Mouse (Mus musculus) hindbrain, embryonic 12.5 days (tissue): Measurements from ENCODE around the gene Smad1. TPM values are rescaled to one million over a fixed set of nuclear protein-coding genes. Genes with fewer than 3 reads are reported as not detected.

Source experiments
- ATAC-seq: fragments of 200-750 bp; cut with Nextera tagmentation; 2 replicates; pipeline ENCODE4 v1.8.0; 2017; ENCODE audit warnings: moderate TSS enrichment; ENCODE audit not compliant: low FRiP score
- H3K27ac ChIP-seq: fragments of 300-500 bp; sonication (generic); 2 replicates; pipeline ENCODE4 v1.5.1; 2016; ENCODE audit warnings: mild to moderate bottlenecking
- H3K27me3 ChIP-seq: fragments of 300-500 bp; sonication (generic); 2 replicates; pipeline ENCODE4 v1.6.1; 2016; ENCODE audit warnings: mild to moderate bottlenecking
- H3K36me3 ChIP-seq: fragments of 300-500 bp; sonication (generic); 2 replicates; pipeline ENCODE4 v1.6.1; 2016; ENCODE audit warnings: mild to moderate bottlenecking
- H3K4me1 ChIP-seq: fragments of 300-500 bp; sonication (generic); 2 replicates; pipeline ENCODE4 v1.6.1; 2016
- H3K4me2 ChIP-seq: fragments of 300-500 bp; sonication (generic); replicated peaks from 2 replicates; pipeline ENCODE4 v1.6.1; 2016; ENCODE audit warnings: mild to moderate bottlenecking
- H3K4me3 ChIP-seq: fragments of 300-500 bp; sonication (generic); 2 replicates; pipeline ENCODE4 v1.5.1; 2016; ENCODE audit warnings: mild to moderate bottlenecking
- H3K9ac ChIP-seq: fragments of 300-500 bp; sonication (generic); 2 replicates; pipeline ENCODE4 v1.6.1; 2016; ENCODE audit warnings: mild to moderate bottlenecking, moderate library complexity
- H3K9me3 ChIP-seq: fragments of 300-500 bp; sonication (generic); replicated peaks from 2 replicates; pipeline ENCODE4 v1.6.1; 2016; ENCODE audit warnings: mild to moderate bottlenecking
- WGBS: fragments of 180-500 bp; shearing (Covaris S2); methylation state at CpG from one replicate; pipeline ENCODE4 v1.1.7; 2016; 5-methylcytosine and 5-hydroxymethylcytosine counted together
- polyA plus RNA-seq: library from polyadenylated mRNA; unstranded; fragments of >200 nt; fragmentation: Nextera tagmentation; extraction: Ambion mirVana; gene quantifications from 2 replicates; pipeline ENCODE4 v1.2.1, GENCODE M21; 2016

The Smad1 gene
- polyA plus RNA-seq, 1 experiment from 2014 or later = 76.9 TPM

- Histone ChIP-seq H3K4me3 (peak overlapping the region; percentile 90), H3K9ac (peak overlapping the region; percentile 98), H3K9me3 (no peaks in the 10 kb centered on the region), H3K36me3 (no peaks in the 10 kb centered on the region), H3K4me1 (peaks cover 41% of the 10 kb centered on the region), H3K4me2 (peak overlapping the region; percentile 57), H3K27me3 (no peaks in the 10 kb centered on the region), H3K27ac (peak overlapping the region; percentile 64)
- no peak for ATAC-seq
- 41% methylated on average over 6 of the region's 6 CpGs for WGBS
Observed at GRCm38 (mm10) chr8:79396911-79397310, 2.4 kb downstream of the Smad1 start.

GRCm38 (mm10) chr8:79394009-79394408 lies 5.3 kb downstream of the Smad1 start:
- Histone ChIP-seq H3K4me2 (no peak overlapping the region), H3K4me1 (peaks cover 50% of the 10 kb centered on the region), H3K9me3 (0 out of 2 replicates have a peak, but pooled peaks cover 3% of the 10 kb centered on the region), H3K27ac (no peak overlapping the region), H3K27me3 (no peaks in the 10 kb centered on the region), H3K4me3 (no peak overlapping the region), H3K9ac (no peak overlapping the region), H3K36me3 (peaks cover 6% of the 10 kb centered on the region; the same call in 1 of the 2 replicates)
- ATAC-seq = no peak
- WGBS = 80% methylated on average over 9 of the region's 9 CpGs

- H3K4me1 ChIP-seq = peaks cover 56% of the 10 kb centered on the region
- 0 out of 2 replicates have a peak, but pooled peaks cover 3% of the 10 kb centered on the region for H3K9me3 ChIP-seq
- 90% methylated on average over 5 of the region's 5 CpGs for WGBS
- H3K4me2 ChIP-seq = no peak overlapping the region
- H3K9ac ChIP-seq = no peak overlapping the region
- no peak for ATAC-seq
- H3K36me3 ChIP-seq = peaks cover 7% of the 10 kb centered on the region; the same call in 1 of the 2 replicates
- H3K4me3 ChIP-seq = no peak overlapping the region
- H3K27ac ChIP-seq = no peak overlapping the region
- H3K27me3 ChIP-seq = no peaks in the 10 kb centered on the region
Observed at GRCm38 (mm10) chr8:79393215-79393614, 6.1 kb downstream of the Smad1 start.

- no peak overlapping the region for H3K4me3 ChIP-seq
- H3K27me3 ChIP-seq = no peaks in the 10 kb centered on the region
- WGBS = 44% methylated on average over 6 of the region's 6 CpGs
- no peak overlapping the region for H3K27ac ChIP-seq
- H3K36me3 ChIP-seq = peaks cover 7% of the 10 kb centered on the region; the same call in 1 of the 2 replicates
- H3K9ac ChIP-seq = no peak overlapping the region
- H3K9me3 ChIP-seq = 0 out of 2 replicates have a peak, but pooled peaks cover 3% of the 10 kb centered on the region
- H3K4me1 ChIP-seq = peaks cover 58% of the 10 kb centered on the region
- H3K4me2 ChIP-seq = no peak overlapping the region
- ATAC-seq = no peak
Observed at GRCm38 (mm10) chr8:79392649-79393048, 6.7 kb downstream of the Smad1 start.

DNA sequence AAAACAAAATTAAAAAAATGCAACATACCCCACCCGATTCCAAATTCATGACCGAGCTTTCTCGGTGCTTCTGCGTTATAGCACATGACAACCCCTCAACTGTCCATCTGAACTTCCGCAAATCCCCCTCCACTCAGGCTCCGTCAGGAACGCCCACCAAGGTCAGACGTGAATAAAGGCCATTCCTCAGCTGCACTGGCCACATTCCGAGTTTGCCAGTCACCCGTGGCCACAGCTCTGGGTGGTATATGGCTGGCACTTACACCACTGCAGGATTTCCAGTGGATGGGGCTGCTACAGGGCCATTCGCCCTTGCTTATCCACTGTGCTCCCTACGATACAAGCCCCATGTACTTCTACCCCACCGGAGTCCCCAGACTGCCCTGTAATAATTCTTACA lies 7.9 kb downstream of the Smad1 start:
- H3K4me3 ChIP-seq = no peak overlapping the region
- peaks cover 7% of the 10 kb centered on the region; the same call in 1 of the 2 replicates for H3K36me3 ChIP-seq
- H3K4me2 ChIP-seq = no peak overlapping the region
- peaks cover 47% of the 10 kb centered on the region for H3K4me1 ChIP-seq
- H3K9me3 ChIP-seq = 0 out of 2 replicates have a peak, but pooled peaks cover 5% of the 10 kb centered on the region
- no peaks in the 10 kb centered on the region for H3K27me3 ChIP-seq
- WGBS = 73% methylated on average over 13 of the region's 13 CpGs
- no peak overlapping the region for H3K27ac ChIP-seq
- no peak for ATAC-seq
- H3K9ac ChIP-seq = no peak overlapping the region

- H3K4me2 ChIP-seq = no peak overlapping the region
- H3K9me3 ChIP-seq = 0 out of 2 replicates have a peak, but pooled peaks cover 7% of the 10 kb centered on the region
- H3K9ac ChIP-seq = no peak overlapping the region
- H3K27me3 ChIP-seq = no peaks in the 10 kb centered on the region
- no peak overlapping the region for H3K4me3 ChIP-seq
- 81% methylated on average over 23 of the region's 23 CpGs for WGBS
- H3K27ac ChIP-seq = no peak overlapping the region
- H3K4me1 ChIP-seq = peaks cover 56% of the 10 kb centered on the region
- peaks cover 7% of the 10 kb centered on the region; the same call in 1 of the 2 replicates for H3K36me3 ChIP-seq
- no peak for ATAC-seq
Observed at GRCm38 (mm10) chr8:79389074-79389786, 10.1 kb downstream of the Smad1 start.

GRCm38 (mm10) chr8:79386831-79387230 lies 12.5 kb downstream of the Smad1 start:
- H3K4me2 ChIP-seq = no peak overlapping the region
- ATAC-seq = no peak
- no peak overlapping the region for H3K9ac ChIP-seq
- H3K36me3 ChIP-seq = peaks cover 7% of the 10 kb centered on the region; the same call in 1 of the 2 replicates
- H3K4me3 ChIP-seq = no peak overlapping the region
- H3K4me1 ChIP-seq = peaks cover 61% of the 10 kb centered on the region
- 92% methylated on average over 5 of the region's 5 CpGs for WGBS
- no peaks in the 10 kb centered on the region for H3K27me3 ChIP-seq
- H3K9me3 ChIP-seq = 0 out of 2 replicates have a peak, but pooled peaks cover 7% of the 10 kb centered on the region
- H3K27ac ChIP-seq = no peak overlapping the region

GRCm38 (mm10) chr8:79386358-79386757 lies 13.0 kb downstream of the Smad1 start:
- Histone ChIP-seq H3K4me2 (no peak overlapping the region), H3K4me1 (peaks cover 61% of the 10 kb centered on the region), H3K27ac (no peak overlapping the region), H3K36me3 (peaks cover 7% of the 10 kb centered on the region; the same call in 1 of the 2 replicates), H3K4me3 (no peak overlapping the region), H3K9ac (no peak overlapping the region), H3K27me3 (no peaks in the 10 kb centered on the region), H3K9me3 (0 out of 2 replicates have a peak, but pooled peaks cover 7% of the 10 kb centered on the region)
- 74% methylated on average over 6 of the region's 6 CpGs for WGBS
- ATAC-seq = no peak

DNA sequence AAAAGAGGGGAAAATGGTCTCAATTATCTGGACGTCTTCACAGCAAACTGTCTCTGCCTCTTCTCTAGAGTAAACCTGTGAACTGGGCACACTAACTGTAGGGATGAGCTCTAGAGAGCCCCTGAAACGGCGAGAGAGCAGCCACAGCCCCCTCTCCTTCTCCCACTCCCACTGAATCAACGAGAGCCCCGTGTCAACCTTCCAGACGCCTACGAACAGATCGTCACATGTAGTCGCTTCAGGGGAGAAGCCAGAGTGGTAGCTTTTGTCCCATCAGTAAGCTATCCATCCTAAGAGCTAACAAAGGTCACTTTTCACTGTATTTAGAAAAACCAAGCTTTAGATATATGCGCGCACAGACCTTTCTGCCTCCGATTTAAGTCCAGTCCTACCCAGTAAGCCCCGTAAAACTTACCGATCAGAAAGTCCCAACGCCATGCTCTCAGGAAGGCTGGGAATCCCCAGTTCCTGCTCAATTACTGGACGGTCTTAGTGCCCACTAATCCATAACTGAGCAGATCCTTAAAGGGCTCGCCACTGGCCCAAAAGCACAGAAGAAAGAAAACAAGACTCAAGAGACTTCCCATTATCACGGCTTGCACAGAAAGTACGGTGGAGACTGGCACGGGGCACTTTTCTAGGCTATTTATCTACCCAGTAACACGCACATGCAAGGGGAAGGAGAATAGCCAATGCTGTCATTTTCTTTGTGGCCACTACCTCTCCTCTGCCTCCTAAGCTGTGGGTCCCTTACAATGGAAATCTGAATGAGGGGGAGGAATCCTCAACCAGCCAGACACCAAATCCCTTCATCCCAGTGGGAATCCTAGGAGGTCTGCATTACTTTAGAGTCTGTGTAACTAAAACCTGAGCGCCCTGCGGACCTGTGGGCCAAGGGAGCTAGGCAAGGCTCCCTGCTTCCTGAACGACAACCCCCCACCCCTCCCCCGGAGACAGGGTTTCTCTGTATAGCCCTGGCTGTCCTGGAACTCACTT lies 14.7 kb downstream of the Smad1 start:
- peaks cover 6% of the 10 kb centered on the region; the same call in 1 of the 2 replicates for H3K36me3 ChIP-seq
- no peak overlapping the region for H3K4me3 ChIP-seq
- no peaks in the 10 kb centered on the region for H3K27me3 ChIP-seq
- no peak for ATAC-seq
- H3K9ac ChIP-seq = no peak overlapping the region
- H3K4me1 ChIP-seq = peaks cover 69% of the 10 kb centered on the region
- H3K27ac ChIP-seq = 0 out of 2 replicates have a peak overlapping the region, but pooled peaks have one; percentile 0
- WGBS = 27% methylated on average over 25 of the region's 25 CpGs
- peak overlapping the region; percentile 9 for H3K4me2 ChIP-seq
- 0 out of 2 replicates have a peak, but pooled peaks cover 7% of the 10 kb centered on the region for H3K9me3 ChIP-seq

DNA sequence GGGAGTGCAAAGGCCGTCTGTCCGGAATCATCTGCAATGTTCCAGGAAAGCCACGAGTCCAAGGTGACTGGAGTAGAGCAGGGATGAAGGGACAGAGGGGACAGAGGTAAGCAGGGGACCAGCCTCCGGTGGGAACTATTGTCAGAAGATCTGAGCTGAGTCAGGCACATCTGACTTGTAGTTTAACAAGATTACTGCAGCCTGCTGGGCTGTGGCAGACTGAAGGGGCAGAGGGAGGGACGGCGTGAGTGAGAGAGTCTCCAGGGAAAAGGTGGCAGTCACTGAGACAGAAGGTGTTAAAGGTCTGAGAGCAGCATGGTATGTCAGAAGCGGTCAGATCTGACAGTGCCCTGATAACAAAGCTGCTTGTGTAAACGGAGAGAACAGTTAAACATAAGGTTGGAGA lies 16.5 kb downstream of the Smad1 start:
- H3K9ac ChIP-seq = peak overlapping the region; percentile 38; the same call in 1 of the 2 replicates
- no peaks in the 10 kb centered on the region for H3K36me3 ChIP-seq
- no peaks in the 10 kb centered on the region for H3K27me3 ChIP-seq
- H3K27ac ChIP-seq = 0 out of 2 replicates have a peak overlapping the region, but pooled peaks have one; percentile 23
- H3K4me1 ChIP-seq = peaks cover 57% of the 10 kb centered on the region
- H3K4me2 ChIP-seq = 0 out of 2 replicates have a peak overlapping the region, but pooled peaks have one; percentile 11
- no peak overlapping the region for H3K4me3 ChIP-seq
- H3K9me3 ChIP-seq = 0 out of 2 replicates have a peak, but pooled peaks cover 4% of the 10 kb centered on the region
- peak; percentile 30; the same call in 1 of the 2 replicates for ATAC-seq
- WGBS = 16% methylated on average over 8 of the region's 8 CpGs

GRCm38 (mm10) chr8:79381771-79382170 lies 17.5 kb downstream of the Smad1 start:
- WGBS = 56% methylated on average over 6 of the region's 6 CpGs
- Histone ChIP-seq H3K36me3 (peaks cover 4% of the 10 kb centered on the region; the same call in 1 of the 2 replicates), H3K27ac (no peak overlapping the region), H3K4me1 (peaks cover 56% of the 10 kb centered on the region), H3K4me2 (no peak overlapping the region), H3K4me3 (no peak overlapping the region), H3K9ac (no peak overlapping the region), H3K9me3 (0 out of 2 replicates have a peak, but pooled peaks cover 4% of the 10 kb centered on the region), H3K27me3 (no peaks in the 10 kb centered on the region)
- peak; percentile 31; the same call in 1 of the 2 replicates for ATAC-seq
